Mouse (Mus musculus): ENCODE results near the gene Scgb1b24.

The Scgb1b24 gene

DNA sequence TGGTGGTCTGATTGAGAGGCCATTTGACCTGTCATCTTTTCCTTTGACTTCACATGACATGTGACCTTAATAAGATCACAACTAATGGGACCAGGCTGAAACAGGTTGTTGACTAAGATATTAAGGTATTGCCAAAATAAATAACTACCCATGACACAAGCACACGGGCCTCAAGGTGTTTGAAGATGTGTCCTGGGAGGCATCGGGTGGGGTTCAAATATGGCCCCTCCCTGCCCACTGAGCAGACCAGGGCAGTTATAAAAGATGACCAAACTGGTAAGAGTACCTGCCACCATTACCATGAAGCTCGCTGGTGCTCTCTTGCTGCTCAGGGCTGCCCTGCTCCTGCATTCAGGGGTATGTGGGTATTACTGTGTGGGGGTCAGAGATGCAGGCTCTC lies at the start of gene Scgb1b24:
Gene Scgb1b24, plus strand, starts transcription at position 301 of the 400 bp plus-strand sequence.
- DNase-seq, result no peak

DNA sequence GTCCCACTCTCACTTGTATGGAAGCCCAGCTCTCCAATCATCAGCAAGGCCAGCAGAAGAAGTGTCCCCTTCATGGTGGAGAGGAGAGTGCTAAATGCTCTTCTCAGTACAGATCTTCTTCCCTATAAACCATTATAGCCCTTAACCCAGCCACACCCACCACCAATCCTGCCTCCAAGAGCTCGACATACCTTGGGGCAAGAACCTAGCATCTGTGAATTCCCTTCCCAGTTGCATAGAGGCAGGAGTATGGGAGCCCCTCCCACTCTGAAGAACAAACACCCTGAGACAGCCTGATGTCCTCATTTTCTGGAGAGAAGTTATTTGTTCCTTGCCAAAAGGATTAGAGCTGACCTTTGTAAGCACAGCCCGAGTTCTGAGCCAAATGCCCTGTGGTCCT lies 4.4 kb upstream of the Scgb1b24 start, which contains the start of gene Scgb2b24:
Gene Scgb2b24, minus strand, starts transcription at position 101 of the 400 bp plus-strand sequence.
- no peak for DNase-seq
